Mouse (Mus musculus) small intestine, adult 2 months (tissue): ENCODE data around the gene Dpp6. TPM values are rescaled to one million over a fixed set of nuclear protein-coding genes. Genes with fewer than 3 reads are reported as not detected.

ENCODE experiments used
- H3K27ac ChIP-seq: fragments of 200-500 bp; 2 replicates; pipeline ENCODE4 v1.5.1; 2012; ENCODE audit warnings: low read depth, low read length, control low read depth, inconsistent platforms; ENCODE audit not compliant: insufficient read depth
- H3K27me3 ChIP-seq: fragments of 200-500 bp; 2 replicates; pipeline ENCODE4 v1.6.1; 2012; ENCODE audit warnings: mild to moderate bottlenecking, moderate library complexity, low read length, inconsistent platforms; ENCODE audit not compliant: control insufficient read depth, insufficient read depth
- H3K36me3 ChIP-seq: fragments of 200-500 bp; 2 replicates; pipeline ENCODE4 v1.6.1; 2012; ENCODE audit warnings: mild to moderate bottlenecking, low read length, control low read depth, inconsistent platforms; ENCODE audit not compliant: control insufficient read depth, insufficient read depth
- H3K4me1 ChIP-seq: fragments of 200-500 bp; 2 replicates; pipeline ENCODE4 v1.6.1; 2012; ENCODE audit warnings: low read length, inconsistent platforms, mixed read lengths; ENCODE audit not compliant: control insufficient read depth, insufficient read depth, insufficient read length
- H3K4me3 ChIP-seq: fragments of 200-500 bp; 2 replicates; pipeline ENCODE4 v1.5.1; 2012; ENCODE audit warnings: low read depth, mild to moderate bottlenecking, control low read depth, inconsistent platforms, low read length, moderate library complexity
- CTCF ChIP-seq: fragments of 200-500 bp; IDR thresholded peaks from 2 replicates; pipeline ENCODE4 v1.5.1; 2012; ENCODE audit warnings: low read depth, mild to moderate bottlenecking, control low read depth, inconsistent platforms, low read length, moderate library complexity, mixed read lengths; ENCODE audit not compliant: insufficient replicate concordance, insufficient read length; ENCODE audit errors: extremely low read depth
- POLR2A ChIP-seq: fragments of 200-500 bp; IDR thresholded peaks from 2 replicates; pipeline ENCODE4 v1.6.1; 2012; ENCODE audit warnings: low read depth, mild to moderate bottlenecking, control low read depth, inconsistent platforms, low read length, moderate library complexity
- WGBS: fragments of 180-500 bp; shearing (Covaris S2); methylation state at CpG from one replicate; pipeline ENCODE4 v1.1.7; 2018; 5-methylcytosine and 5-hydroxymethylcytosine counted together
- polyA plus RNA-seq: library from polyadenylated mRNA; depleted of rRNA; stranded (reverse); fragments of >200 nt; gene quantifications from 2 replicates; pipeline ENCODE4 v1.2.3, GENCODE M21; 2012

Gene Dpp6
- polyA plus RNA-seq, 1 experiment = 0.41 TPM

GRCm38 (mm10) chr5:27587970-27588758, 771.2 kb downstream of the Dpp6 start:
- Histone ChIP-seq H3K4me1 (no peaks in the 10 kb centered on the region), H3K4me3 (no peak overlapping the region), H3K36me3 (no peaks in the 10 kb centered on the region), H3K27ac (no peak overlapping the region), H3K27me3 (no peaks in the 10 kb centered on the region)
- TF ChIP-seq CTCF (no peak), POLR2A (no peak)
- 55% methylated on average over 8 of the region's 8 CpGs for WGBS

DNA sequence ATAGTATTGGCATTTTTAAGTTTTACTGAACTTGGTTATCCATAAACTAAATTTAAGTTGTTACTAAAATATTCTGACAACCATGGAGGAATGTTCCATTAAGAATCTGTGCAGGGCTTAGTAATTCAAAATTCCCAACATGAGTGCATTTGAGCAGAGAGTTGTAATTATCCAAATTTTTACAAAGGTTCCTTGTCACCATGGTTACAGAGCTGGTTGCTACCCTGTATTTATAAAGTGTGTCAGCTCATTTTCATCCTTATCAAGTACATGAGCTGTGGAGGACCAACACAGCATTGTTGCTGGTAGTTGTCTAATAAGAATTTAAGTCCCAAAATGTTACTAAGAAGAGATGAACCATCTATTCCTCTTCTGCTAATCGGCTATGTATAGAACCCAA, 787.1 kb downstream of the Dpp6 start:
- 91% methylated on average over 1 of the region's 1 CpGs for WGBS
- no peaks in the 10 kb centered on the region for H3K36me3 ChIP-seq
- H3K4me3 ChIP-seq = no peak overlapping the region
- TF ChIP-seq POLR2A (no peak), CTCF (no peak)
- H3K27me3 ChIP-seq = no peaks in the 10 kb centered on the region
- H3K27ac ChIP-seq = no peak overlapping the region
- H3K4me1 ChIP-seq = no peaks in the 10 kb centered on the region

DNA sequence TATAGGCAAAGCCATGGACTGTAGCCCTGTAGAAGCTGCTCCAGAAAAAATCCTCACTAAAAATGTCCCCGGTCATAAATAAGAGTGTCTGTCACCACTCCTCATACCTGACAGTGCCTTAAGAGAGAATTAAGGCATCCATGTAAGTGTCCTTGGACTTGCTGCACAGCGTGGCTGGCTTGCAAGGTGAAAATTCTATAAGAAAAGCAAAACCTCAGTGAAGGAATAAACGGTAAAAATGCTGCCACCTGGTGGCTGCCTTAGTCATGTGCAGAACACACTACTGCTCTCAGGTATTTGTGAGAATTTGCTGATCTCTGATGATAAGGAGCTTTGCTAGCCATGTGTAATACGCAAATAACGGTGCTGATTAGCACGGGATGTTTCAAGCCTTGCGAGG, 798.8 kb downstream of the Dpp6 start:
- Histone ChIP-seq H3K27ac (no peak overlapping the region), H3K4me3 (no peak overlapping the region), H3K36me3 (no peaks in the 10 kb centered on the region), H3K27me3 (no peaks in the 10 kb centered on the region), H3K4me1 (no peaks in the 10 kb centered on the region)
- WGBS = 24% methylated on average over 7 of the region's 7 CpGs
- no peak for TF ChIP-seq CTCF
- TF ChIP-seq POLR2A = no peak

DNA sequence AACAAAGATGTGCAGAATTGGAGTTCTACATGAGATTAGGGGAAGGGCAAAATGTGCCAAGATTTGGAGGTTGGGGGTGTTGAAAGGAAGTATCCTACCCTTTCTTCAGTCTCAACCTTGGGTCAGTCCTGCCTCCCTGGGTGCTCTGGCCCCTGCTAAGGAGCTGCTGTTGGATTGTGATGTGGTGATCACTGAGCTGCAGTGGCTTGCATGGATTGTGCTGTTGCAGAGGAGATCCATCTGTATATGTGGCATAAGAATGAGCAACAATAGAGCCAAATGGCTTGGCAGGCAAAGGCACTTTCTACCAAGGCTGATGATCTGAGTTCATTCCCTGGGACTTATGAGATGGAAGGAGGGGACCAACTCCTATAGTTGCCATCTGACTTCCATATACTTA, 804.8 kb downstream of the Dpp6 start:
- Histone ChIP-seq H3K4me3 (no peak overlapping the region), H3K27ac (no peak overlapping the region), H3K4me1 (no peaks in the 10 kb centered on the region), H3K27me3 (no peaks in the 10 kb centered on the region), H3K36me3 (no peaks in the 10 kb centered on the region)
- no peak for TF ChIP-seq CTCF
- TF ChIP-seq POLR2A = no peak

- 54% methylated on average over 1 of the region's 1 CpGs for WGBS
- no peaks in the 10 kb centered on the region for H3K27me3 ChIP-seq
- no peak overlapping the region for H3K4me3 ChIP-seq
- no peak for TF ChIP-seq CTCF
- H3K36me3 ChIP-seq = no peaks in the 10 kb centered on the region
- H3K4me1 ChIP-seq = no peaks in the 10 kb centered on the region
- H3K27ac ChIP-seq = no peak overlapping the region
These were observed 806.9 kb downstream of the Dpp6 start for GRCm38 (mm10) chr5:27623876-27624275.

DNA sequence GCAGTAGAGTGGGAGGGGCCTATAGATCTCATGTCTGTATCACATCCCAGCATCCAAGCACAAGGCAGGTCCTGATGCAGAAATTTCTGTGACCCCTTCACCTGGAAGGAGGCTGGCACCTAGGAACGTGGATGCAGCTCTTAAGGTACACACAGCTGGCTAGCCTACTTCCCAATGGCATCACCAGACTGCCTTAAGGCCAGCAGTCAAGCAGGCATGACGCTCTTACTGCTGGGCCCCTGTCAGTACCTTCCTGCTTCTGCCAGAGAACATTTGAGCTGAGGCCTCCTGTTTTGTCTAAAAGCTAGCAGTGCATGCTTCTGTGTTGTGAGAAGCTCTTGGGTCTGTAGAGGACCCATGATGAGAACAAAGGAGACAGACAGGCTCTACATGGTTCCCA, 815.1 kb downstream of the Dpp6 start:
- Histone ChIP-seq H3K27ac (no peak overlapping the region), H3K4me1 (no peaks in the 10 kb centered on the region), H3K27me3 (no peaks in the 10 kb centered on the region; the same call in 1 of the 2 replicates), H3K36me3 (no peaks in the 10 kb centered on the region), H3K4me3 (no peak overlapping the region)
- WGBS = 64% methylated on average over 2 of the region's 2 CpGs
- TF ChIP-seq CTCF (no peak), POLR2A (no peak)

- no peaks in the 10 kb centered on the region for H3K4me1 ChIP-seq
- no peaks in the 10 kb centered on the region for H3K36me3 ChIP-seq
- no peak overlapping the region for H3K4me3 ChIP-seq
- no peaks in the 10 kb centered on the region; the same call in 1 of the 2 replicates for H3K27me3 ChIP-seq
- TF ChIP-seq CTCF (no peak), POLR2A (no peak)
- WGBS = 74% methylated on average over 2 of the region's 2 CpGs
- H3K27ac ChIP-seq = no peak overlapping the region
These were observed 818.9 kb downstream of the Dpp6 start for GRCm38 (mm10) chr5:27635941-27636340.

GRCm38 (mm10) chr5:27641876-27642275, 824.9 kb downstream of the Dpp6 start:
- no peaks in the 10 kb centered on the region for H3K4me1 ChIP-seq
- no peaks in the 10 kb centered on the region for H3K36me3 ChIP-seq
- TF ChIP-seq CTCF (no peak), POLR2A (no peak)
- WGBS = 88% methylated on average over 1 of the region's 1 CpGs
- no peaks in the 10 kb centered on the region for H3K27me3 ChIP-seq
- no peak overlapping the region for H3K4me3 ChIP-seq
- H3K27ac ChIP-seq = no peak overlapping the region
